Mouse (Mus musculus) forebrain, embryonic 14.5 days (tissue): ENCODE measurements at regions not wholly inside any gene's neighbourhood (a gene's known extent, or its start where the extent isn't known, plus 50 kb on each side); places are given as distances from the start of the nearest gene placed in this dataset.
A peak's percentile ranks its signal among the peaks of the same experiment; 100 is the strongest.

Source experiments
- ATAC-seq: fragments of 200-750 bp; cut with Nextera tagmentation; 2 replicates; pipeline ENCODE4 v1.8.0; 2017; ENCODE audit warnings: mild to moderate bottlenecking, moderate library complexity
- DNase-seq: peaks from one replicate; pipeline ENCODE4 v3.0.0-alpha.2; 2015; ENCODE audit warnings: low spot score
- H3K27ac ChIP-seq: fragments of 300-500 bp; sonication (generic); 2 replicates; pipeline ENCODE4 v1.5.1; 2014; ENCODE audit warnings: low read depth, mild to moderate bottlenecking, control low read depth, low read length, moderate library complexity
- H3K27me3 ChIP-seq: fragments of 300-500 bp; sonication (generic); replicated peaks from 2 replicates; pipeline ENCODE4 v1.6.1; 2014; ENCODE audit warnings: low read length, control low read depth, mixed read lengths; ENCODE audit not compliant: control insufficient read depth, insufficient read depth
- H3K36me3 ChIP-seq: fragments of 300-500 bp; sonication (generic); 2 replicates; pipeline ENCODE4 v1.6.1; 2014; ENCODE audit warnings: low read length, control low read depth; ENCODE audit not compliant: control insufficient read depth, insufficient read depth
- H3K4me1 ChIP-seq: fragments of 300-500 bp; sonication (generic); 2 replicates; pipeline ENCODE4 v1.6.1; 2014; ENCODE audit warnings: antibody characterized with exemption, low read length, control low read depth; ENCODE audit not compliant: control insufficient read depth, insufficient read depth
- H3K4me2 ChIP-seq: fragments of 300-500 bp; sonication (generic); 2 replicates; pipeline ENCODE4 v1.6.1; 2014; ENCODE audit warnings: mild to moderate bottlenecking, control low read depth, low read length
- H3K4me3 ChIP-seq: fragments of 300-500 bp; sonication (generic); 2 replicates; pipeline ENCODE4 v1.5.1; 2014; ENCODE audit warnings: low read depth, low read length, control low read depth
- H3K9ac ChIP-seq: fragments of 300-500 bp; sonication (generic); 2 replicates; pipeline ENCODE4 v1.6.1; 2014; ENCODE audit warnings: mild to moderate bottlenecking, low read length, control low read depth, moderate library complexity
- H3K9me3 ChIP-seq: fragments of 300-500 bp; sonication (generic); replicated peaks from 2 replicates; pipeline ENCODE4 v1.6.1; 2016; ENCODE audit warnings: low read length, control low read depth, mixed read lengths; ENCODE audit not compliant: control insufficient read depth
- WGBS: fragments of 180-500 bp; shearing (Covaris S2); extraction: QIAGEN DNeasy Blood & Tissue Kit; methylation state at CpG from one replicate; pipeline ENCODE4 v1.1.7; 2014; 5-methylcytosine and 5-hydroxymethylcytosine counted together

GRCm38 (mm10) chr8:116412703-116413102 is 92.1 kb upstream of the Dynlrb2 start:
- Histone ChIP-seq H3K27ac (no peak overlapping the region), H3K4me2 (peak overlapping the region; percentile 12; the same call in 1 of the 2 replicates), H3K9me3 (no peaks in the 10 kb centered on the region), H3K4me3 (no peak overlapping the region), H3K4me1 (no peaks in the 10 kb centered on the region), H3K27me3 (0 out of 2 replicates have a peak, but pooled peaks cover 3% of the 10 kb centered on the region), H3K9ac (no peak overlapping the region), H3K36me3 (no peaks in the 10 kb centered on the region)
- ATAC-seq (no peak), DNase-seq (peak; percentile 8)
- 8% methylated on average over 12 of the region's 12 CpGs for WGBS

DNA sequence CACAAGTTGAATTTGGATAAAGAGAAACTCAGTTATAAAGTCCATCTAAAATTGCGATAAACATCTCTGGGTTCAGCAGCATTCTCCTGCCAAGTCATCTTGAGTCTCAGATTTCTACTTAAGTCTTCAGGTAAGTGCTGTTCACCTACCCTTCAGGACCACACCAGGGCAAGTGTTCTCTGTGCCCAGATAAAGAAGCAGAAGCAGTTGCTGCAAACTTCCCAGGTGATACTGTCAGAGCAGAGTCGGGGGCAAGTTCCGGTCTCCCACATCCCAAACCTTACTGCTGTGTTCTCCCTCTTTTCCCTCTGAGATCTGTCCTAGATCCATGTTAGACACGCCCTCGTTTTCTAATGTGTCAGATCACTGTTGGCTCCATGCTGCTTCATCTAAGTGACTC is 94.7 kb upstream of the Dynlrb2 start:
- Histone ChIP-seq H3K4me1 (no peaks in the 10 kb centered on the region), H3K9ac (no peak overlapping the region), H3K27me3 (0 out of 2 replicates have a peak, but pooled peaks cover 3% of the 10 kb centered on the region), H3K36me3 (no peaks in the 10 kb centered on the region), H3K9me3 (no peaks in the 10 kb centered on the region), H3K4me2 (no peak overlapping the region), H3K27ac (no peak overlapping the region), H3K4me3 (no peak overlapping the region)
- 85% methylated on average over 5 of the region's 5 CpGs for WGBS
- DNase-seq (no peak), ATAC-seq (no peak)

DNA sequence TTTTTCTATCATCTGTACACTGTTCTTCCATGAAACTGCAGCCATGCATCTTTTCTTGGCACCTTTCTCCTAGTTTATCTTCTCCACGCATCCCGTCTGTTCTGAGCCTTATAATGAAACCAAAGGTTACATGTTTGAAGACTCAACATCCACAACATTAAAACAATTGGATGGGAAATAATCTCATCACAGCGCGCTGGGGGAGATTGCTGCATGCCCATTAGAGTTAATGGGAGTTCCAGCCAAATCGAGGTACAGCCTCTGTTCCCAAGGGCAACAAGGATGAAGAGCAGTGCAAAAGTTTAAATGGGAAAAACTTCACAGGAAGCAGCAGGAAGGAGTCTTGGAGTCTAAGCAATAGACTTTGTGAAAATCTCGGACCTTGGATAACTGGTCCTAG is 95.8 kb upstream of the Dynlrb2 start:
- no peaks in the 10 kb centered on the region for H3K36me3 ChIP-seq
- no peak overlapping the region for H3K9ac ChIP-seq
- WGBS: 89% methylated on average over 6 of the region's 6 CpGs
- no peak overlapping the region for H3K27ac ChIP-seq
- no peaks in the 10 kb centered on the region for H3K4me1 ChIP-seq
- ATAC-seq (no peak), DNase-seq (no peak)
- 0 out of 2 replicates have a peak, but pooled peaks cover 3% of the 10 kb centered on the region for H3K27me3 ChIP-seq
- no peak overlapping the region for H3K4me3 ChIP-seq
- no peaks in the 10 kb centered on the region for H3K9me3 ChIP-seq
- no peak overlapping the region for H3K4me2 ChIP-seq

GRCm38 (mm10) chr8:116404571-116404970 is 100.2 kb upstream of the Dynlrb2 start:
- Histone ChIP-seq H3K9ac (no peak overlapping the region), H3K4me1 (no peaks in the 10 kb centered on the region), H3K9me3 (0 out of 2 replicates have a peak, but pooled peaks cover 2% of the 10 kb centered on the region), H3K27ac (no peak overlapping the region), H3K4me3 (no peak overlapping the region), H3K27me3 (no peaks in the 10 kb centered on the region), H3K36me3 (no peaks in the 10 kb centered on the region), H3K4me2 (no peak overlapping the region)
- ATAC-seq: no peak
- DNase-seq: no peak

DNA sequence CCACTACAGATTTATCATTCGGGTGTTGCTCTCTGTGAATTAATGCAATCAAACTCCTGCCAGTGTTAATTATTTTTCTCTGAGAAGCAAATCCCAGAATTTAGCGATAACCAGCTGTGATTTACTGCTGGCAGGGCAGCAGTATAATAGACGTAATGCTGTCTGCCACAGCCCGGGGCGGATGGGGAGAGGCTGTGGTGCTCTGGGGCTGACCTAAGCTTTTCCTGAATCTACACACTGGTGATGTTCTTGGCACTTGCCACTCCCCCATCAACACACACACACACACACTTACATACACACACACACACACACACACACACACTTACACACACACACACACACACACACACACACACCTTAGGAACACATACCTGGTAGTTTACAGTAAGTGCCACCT is 101.4 kb upstream of the Dynlrb2 start:
- H3K27me3 ChIP-seq: no peaks in the 10 kb centered on the region
- H3K4me3 ChIP-seq: no peak overlapping the region
- ATAC-seq (no peak), DNase-seq (no peak)
- WGBS: 64% methylated on average over 5 of the region's 5 CpGs
- H3K4me2 ChIP-seq: no peak overlapping the region
- no peaks in the 10 kb centered on the region for H3K36me3 ChIP-seq
- no peaks in the 10 kb centered on the region for H3K4me1 ChIP-seq
- H3K9ac ChIP-seq: no peak overlapping the region
- H3K9me3 ChIP-seq: 0 out of 2 replicates have a peak, but pooled peaks cover 2% of the 10 kb centered on the region
- no peak overlapping the region for H3K27ac ChIP-seq

GRCm38 (mm10) chr8:116399452-116399851 is 105.3 kb upstream of the Dynlrb2 start:
- ATAC-seq (no peak), DNase-seq (no peak)
- H3K4me2 ChIP-seq: no peak overlapping the region
- H3K27ac ChIP-seq: no peak overlapping the region
- no peaks in the 10 kb centered on the region for H3K4me1 ChIP-seq
- no peaks in the 10 kb centered on the region for H3K27me3 ChIP-seq
- no peak overlapping the region for H3K4me3 ChIP-seq
- H3K9ac ChIP-seq: no peak overlapping the region
- no peaks in the 10 kb centered on the region for H3K36me3 ChIP-seq
- WGBS: 57% methylated on average over 2 of the region's 2 CpGs
- H3K9me3 ChIP-seq: peaks cover 2% of the 10 kb centered on the region; the same call in 1 of the 2 replicates

- Histone ChIP-seq H3K9me3 (peaks cover 2% of the 10 kb centered on the region; the same call in 1 of the 2 replicates), H3K4me1 (no peaks in the 10 kb centered on the region), H3K9ac (no peak overlapping the region), H3K4me3 (no peak overlapping the region), H3K4me2 (no peak overlapping the region), H3K27me3 (no peaks in the 10 kb centered on the region), H3K27ac (no peak overlapping the region), H3K36me3 (no peaks in the 10 kb centered on the region)
- ATAC-seq: no peak
- no peak for DNase-seq
- 86% methylated on average over 11 of the region's 11 CpGs for whole genome bisulfite sequencing
Measured at GRCm38 (mm10) chr8:116398565-116399205, 106.1 kb upstream of the Dynlrb2 start.

- Histone ChIP-seq H3K9me3 (0 out of 2 replicates have a peak, but pooled peaks cover 3% of the 10 kb centered on the region), H3K27me3 (0 out of 2 replicates have a peak, but pooled peaks cover 11% of the 10 kb centered on the region), H3K4me2 (peak overlapping the region; percentile 38), H3K27ac (peak overlapping the region; percentile 68), H3K4me1 (peaks cover 8% of the 10 kb centered on the region), H3K4me3 (0 out of 2 replicates have a peak overlapping the region, but pooled peaks have one; percentile 5), H3K36me3 (no peaks in the 10 kb centered on the region), H3K9ac (peak overlapping the region; percentile 29; the same call in 1 of the 2 replicates)
- 63% methylated on average over 23 of the region's 23 CpGs for WGBS
- 0 out of 2 replicates have a peak, but pooled peaks have one; percentile 47 for ATAC-seq
- DNase-seq: peak; percentile 41
Measured at GRCm38 (mm10) chr8:116385193-116385955, 119.4 kb upstream of the Dynlrb2 start.
